Mouse (Mus musculus) hindbrain, embryonic 11.5 days (tissue): ENCODE data around the gene Olfr1393. TPM values are rescaled to one million over a fixed set of nuclear protein-coding genes. Genes with fewer than 3 reads are reported as not detected.

Experiments
- ATAC-seq: fragments of 200-750 bp; cut with Nextera tagmentation; 2 replicates; pipeline ENCODE4 v1.8.0; 2017; ENCODE audit warnings: mild to moderate bottlenecking, moderate TSS enrichment, moderate library complexity; ENCODE audit not compliant: low FRiP score
- DNase-seq: peaks from one replicate; pipeline ENCODE4 v3.0.0-alpha.2; 2015; ENCODE audit warnings: low spot score
- H3K27ac ChIP-seq: fragments of 300-500 bp; sonication (generic); 2 replicates; pipeline ENCODE4 v1.5.1; 2014; ENCODE audit warnings: mild to moderate bottlenecking, low read depth, low read length
- H3K27me3 ChIP-seq: fragments of 300-500 bp; sonication (generic); 2 replicates; pipeline ENCODE4 v1.6.1; 2014; ENCODE audit warnings: mild to moderate bottlenecking, low read length, moderate library complexity, mixed read lengths; ENCODE audit not compliant: control insufficient read depth, insufficient read depth
- H3K36me3 ChIP-seq: fragments of 300-500 bp; sonication (generic); 2 replicates; pipeline ENCODE4 v1.6.1; 2014; ENCODE audit warnings: mild to moderate bottlenecking, low read length, moderate library complexity, mixed read lengths; ENCODE audit not compliant: control insufficient read depth, insufficient read depth
- H3K4me1 ChIP-seq: fragments of 300-500 bp; sonication (generic); replicated peaks from 2 replicates; pipeline ENCODE4 v1.6.1; 2014; ENCODE audit warnings: low read length, mixed read lengths; ENCODE audit not compliant: control insufficient read depth, insufficient read depth
- H3K4me2 ChIP-seq: fragments of 300-500 bp; sonication (generic); replicated peaks from 2 replicates; pipeline ENCODE4 v1.6.1; 2014; ENCODE audit warnings: mild to moderate bottlenecking, low read depth, low read length
- H3K4me3 ChIP-seq: fragments of 300-500 bp; sonication (generic); 2 replicates; pipeline ENCODE4 v1.5.1; 2014; ENCODE audit warnings: low read depth, low read length
- H3K9ac ChIP-seq: fragments of 300-500 bp; sonication (generic); 2 replicates; pipeline ENCODE4 v1.6.1; 2014; ENCODE audit warnings: low read depth, low read length
- H3K9me3 ChIP-seq: fragments of 300-500 bp; sonication (generic); 2 replicates; pipeline ENCODE4 v1.6.1; 2016; ENCODE audit warnings: low read length; ENCODE audit not compliant: control insufficient read depth
- WGBS: fragments of 180-500 bp; shearing (Covaris S2); extraction: QIAGEN DNeasy Blood & Tissue Kit; methylation state at CpG from one replicate; pipeline ENCODE4 v1.1.7; 2014; 5-methylcytosine and 5-hydroxymethylcytosine counted together
- polyA plus RNA-seq: library from polyadenylated mRNA; unstranded; fragments of >200 nt; fragmentation: Nextera tagmentation; extraction: Ambion mirVana; gene quantifications from 2 replicates; pipeline ENCODE4 v1.2.1, GENCODE M21; 2014

The Olfr1393 gene
- not detected in 2 replicates for polyA plus RNA-seq

DNA sequence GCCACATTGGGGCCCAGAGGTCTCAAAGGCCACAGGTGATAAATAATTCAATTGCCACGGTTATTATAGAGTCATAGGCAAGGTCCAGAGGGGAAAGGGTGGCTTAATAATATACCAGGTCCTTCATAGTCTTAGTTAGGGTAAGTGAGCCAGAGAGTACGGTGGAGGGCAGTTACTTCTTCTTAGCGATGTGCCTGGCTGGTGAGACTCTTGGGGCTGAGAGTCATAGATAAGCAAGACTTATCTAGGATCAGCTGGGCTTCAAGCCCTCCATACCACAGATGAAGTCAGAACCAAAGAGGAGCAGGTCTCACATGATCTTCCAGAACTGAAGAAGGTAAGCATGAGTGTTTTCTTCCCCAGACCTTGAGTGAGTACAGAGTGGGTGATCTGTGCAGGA is at the start of gene Olfr1393:
Gene Olfr1393, plus strand, starts transcription at position 83 of the 400 bp plus-strand sequence.
- Histone ChIP-seq H3K27me3 (no peaks in the 10 kb centered on the region), H3K4me3 (no peak within 1 kb of the TSS), H3K27ac (no peak within 1 kb of the TSS), H3K4me1 (no peaks in the 10 kb centered on the region), H3K36me3 (no peaks in the 10 kb centered on the region), H3K9ac (no peak within 1 kb of the TSS), H3K4me2 (no peak within 1 kb of the TSS), H3K9me3 (no peaks in the 10 kb centered on the region)
- 85% methylated on average over 3 of the region's 3 CpGs for WGBS
- DNase-seq = no peak
- no peak for ATAC-seq

DNA sequence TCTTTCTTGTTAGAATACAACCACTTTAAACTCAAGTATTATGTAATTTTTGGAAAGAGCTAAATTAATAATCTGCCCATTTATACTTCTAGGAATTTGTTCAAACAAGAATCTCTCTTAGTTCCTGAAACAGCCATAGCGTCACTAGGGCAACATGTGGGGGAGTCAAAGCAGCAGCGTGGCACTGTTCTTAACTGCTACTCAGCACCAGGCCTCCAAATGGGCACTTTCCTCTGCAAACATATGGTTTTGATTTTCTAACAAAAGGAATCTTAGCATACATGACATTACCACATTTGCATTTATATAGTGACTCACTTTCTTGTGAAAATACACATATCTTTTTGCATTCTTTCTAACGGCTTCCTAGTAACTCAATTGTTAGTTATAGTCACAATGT is 45.3 kb upstream of the Olfr1393 start:
- Histone ChIP-seq H3K27me3 (no peaks in the 10 kb centered on the region), H3K36me3 (no peaks in the 10 kb centered on the region), H3K4me2 (no peak overlapping the region), H3K9me3 (no peaks in the 10 kb centered on the region), H3K27ac (no peak overlapping the region), H3K4me3 (no peak overlapping the region), H3K9ac (no peak overlapping the region), H3K4me1 (no peaks in the 10 kb centered on the region)
- DNase-seq (no peak), ATAC-seq (no peak)
- 82% methylated on average over 3 of the region's 3 CpGs for WGBS

DNA sequence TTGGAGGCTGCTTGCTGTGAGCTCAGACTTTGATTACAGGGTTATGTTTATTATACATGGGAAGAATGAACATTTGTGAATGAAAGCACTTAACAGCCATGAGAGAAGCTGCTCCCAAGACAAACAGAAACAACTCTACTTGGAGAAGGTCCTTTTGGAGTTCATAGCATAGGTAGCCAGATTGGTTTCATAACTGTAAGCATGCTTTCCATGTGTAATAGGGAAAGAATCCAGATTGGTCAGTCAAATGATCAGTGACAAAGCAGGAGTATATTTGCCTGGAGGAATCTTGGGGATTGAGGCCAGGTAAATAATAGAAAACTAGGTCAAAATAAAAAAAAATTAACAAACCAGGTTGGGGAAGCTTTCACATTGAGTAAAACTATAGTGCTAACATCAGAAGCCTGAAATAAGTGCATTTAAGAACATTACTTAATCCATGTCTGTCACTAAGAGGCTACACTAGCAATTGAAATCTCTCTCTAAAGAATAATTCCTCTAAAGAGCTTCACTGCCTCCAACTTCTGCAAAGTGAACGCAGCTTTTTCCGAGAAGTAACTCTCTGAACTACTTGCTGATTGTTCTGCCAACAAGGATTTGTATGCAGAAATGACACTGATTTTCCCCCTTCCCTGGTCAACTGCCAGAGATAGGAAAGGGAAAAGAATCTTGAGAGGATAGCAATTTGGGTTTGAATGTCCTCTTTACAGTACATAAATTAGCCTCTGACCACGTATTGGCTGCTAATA is 42.5 kb upstream of the Olfr1393 start:
- no peaks in the 10 kb centered on the region for H3K9me3 ChIP-seq
- no peak overlapping the region for H3K4me3 ChIP-seq
- H3K36me3 ChIP-seq = no peaks in the 10 kb centered on the region
- no peaks in the 10 kb centered on the region for H3K27me3 ChIP-seq
- no peak overlapping the region for H3K4me2 ChIP-seq
- WGBS = 72% methylated on average over 3 of the region's 3 CpGs
- no peak overlapping the region for H3K27ac ChIP-seq
- no peak for ATAC-seq
- DNase-seq = no peak
- no peaks in the 10 kb centered on the region for H3K4me1 ChIP-seq
- H3K9ac ChIP-seq = no peak overlapping the region

DNA sequence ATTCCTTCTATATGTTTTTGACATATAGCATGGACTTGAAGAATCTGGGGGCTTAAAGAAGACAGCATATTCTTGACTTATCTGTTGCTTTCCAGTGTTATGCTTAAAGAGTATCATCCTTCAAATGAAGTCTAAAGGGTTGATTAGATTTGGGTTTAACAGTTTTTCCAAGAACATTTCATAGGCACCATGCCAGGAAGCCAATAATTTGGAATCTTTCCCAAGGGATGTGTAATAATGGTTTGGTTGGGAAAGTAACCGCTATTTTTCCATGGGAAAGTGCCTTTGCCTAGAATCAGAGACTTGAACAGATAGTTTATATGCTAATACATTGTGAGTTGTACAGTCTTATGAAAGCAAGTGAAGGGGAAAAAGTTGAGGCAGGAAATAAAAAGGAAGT is 41.2 kb upstream of the Olfr1393 start:
- no peaks in the 10 kb centered on the region for H3K36me3 ChIP-seq

DNA sequence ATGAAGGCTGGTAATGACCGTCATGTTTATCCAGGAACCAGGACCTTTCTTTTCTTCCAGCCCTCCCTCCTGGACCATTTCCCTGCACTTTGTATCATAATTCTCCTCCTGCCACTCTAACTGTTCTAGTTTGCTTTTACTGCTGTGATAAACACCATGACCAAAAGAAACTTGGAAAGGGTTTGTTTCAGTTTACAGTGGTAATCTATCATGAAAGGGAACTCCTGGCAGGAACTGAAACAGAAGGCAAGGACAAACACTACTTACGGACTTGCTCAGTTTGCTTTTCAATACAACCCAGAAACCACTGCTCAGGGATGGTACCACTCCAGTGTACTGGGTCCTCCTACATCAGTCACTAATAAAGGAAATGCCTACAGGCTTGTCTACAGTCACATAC is 40.6 kb upstream of the Olfr1393 start:
- H3K27ac ChIP-seq = no peak overlapping the region
- H3K9me3 ChIP-seq = no peaks in the 10 kb centered on the region
- H3K4me1 ChIP-seq = no peaks in the 10 kb centered on the region
- ATAC-seq (no peak), DNase-seq (no peak)
- H3K36me3 ChIP-seq = no peaks in the 10 kb centered on the region
- H3K27me3 ChIP-seq = no peaks in the 10 kb centered on the region
- no peak overlapping the region for H3K4me3 ChIP-seq
- no peak overlapping the region for H3K9ac ChIP-seq
- H3K4me2 ChIP-seq = no peak overlapping the region; the same call in 1 of the 2 replicates
- WGBS = 77% methylated on average over 2 of the region's 2 CpGs

More for the DNA sequence above, 41.2 kb upstream of the Olfr1393 start:
- Histone ChIP-seq H3K27ac (no peak overlapping the region), H3K4me3 (no peak overlapping the region), H3K4me2 (no peak overlapping the region), H3K9me3 (no peaks in the 10 kb centered on the region), H3K4me1 (no peaks in the 10 kb centered on the region), H3K9ac (no peak overlapping the region), H3K27me3 (no peaks in the 10 kb centered on the region)
- ATAC-seq (no peak), DNase-seq (no peak)
- 83% methylated on average over 1 of the region's 1 CpGs for WGBS

DNA sequence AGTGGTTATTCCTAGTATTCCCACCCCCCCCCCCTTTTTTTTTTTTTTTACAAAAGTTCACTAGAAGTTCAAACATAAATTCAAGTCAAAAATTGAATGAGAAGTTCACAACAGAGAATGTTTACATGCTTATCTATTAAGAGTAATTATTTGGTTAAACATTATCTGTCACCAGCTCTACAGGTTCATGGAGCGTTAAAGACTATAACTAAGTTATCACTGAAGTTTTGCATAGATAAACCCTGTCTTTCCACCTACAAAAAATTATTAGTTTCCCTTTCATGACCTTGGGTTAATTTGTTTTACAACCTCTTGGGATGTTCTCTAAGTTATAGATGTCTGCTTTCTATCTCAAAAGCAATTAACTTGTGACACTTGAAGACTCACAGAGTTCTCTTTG is 37.8 kb upstream of the Olfr1393 start:
- Histone ChIP-seq H3K9ac (no peak overlapping the region), H3K4me1 (no peaks in the 10 kb centered on the region; the same call in 1 of the 2 replicates), H3K27ac (no peak overlapping the region), H3K4me2 (no peak overlapping the region), H3K9me3 (no peaks in the 10 kb centered on the region), H3K36me3 (no peaks in the 10 kb centered on the region), H3K4me3 (no peak overlapping the region), H3K27me3 (no peaks in the 10 kb centered on the region)
- 97% methylated on average over 1 of the region's 1 CpGs for WGBS
- no peak for ATAC-seq
- no peak for DNase-seq

DNA sequence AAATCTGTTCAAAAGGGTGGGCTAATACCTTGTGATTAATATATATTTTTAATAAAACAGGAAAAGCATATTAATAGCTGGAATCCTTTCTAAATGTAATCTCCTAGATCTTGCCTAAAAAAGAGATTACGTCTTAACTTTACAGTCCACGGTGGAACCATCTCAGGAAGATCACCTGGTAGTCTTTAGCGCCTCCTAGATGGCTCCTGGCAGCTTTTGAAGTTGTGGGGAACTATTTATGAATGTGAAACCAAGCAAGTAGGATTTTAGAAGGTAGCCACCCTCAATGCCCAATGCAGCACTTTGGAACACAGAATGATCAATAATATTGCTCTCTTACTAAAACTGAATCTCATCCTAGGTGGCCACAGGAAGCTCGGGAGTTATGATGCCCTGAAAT is 37.2 kb upstream of the Olfr1393 start:
- H3K9me3 ChIP-seq = no peaks in the 10 kb centered on the region
- H3K27ac ChIP-seq = no peak overlapping the region
- no peaks in the 10 kb centered on the region; the same call in 1 of the 2 replicates for H3K4me1 ChIP-seq
- no peak overlapping the region for H3K4me2 ChIP-seq
- H3K9ac ChIP-seq = no peak overlapping the region
- DNase-seq = no peak
- no peak overlapping the region for H3K4me3 ChIP-seq
- ATAC-seq = no peak
- 81% methylated on average over 4 of the region's 4 CpGs for WGBS
- no peaks in the 10 kb centered on the region for H3K27me3 ChIP-seq
- H3K36me3 ChIP-seq = no peaks in the 10 kb centered on the region

DNA sequence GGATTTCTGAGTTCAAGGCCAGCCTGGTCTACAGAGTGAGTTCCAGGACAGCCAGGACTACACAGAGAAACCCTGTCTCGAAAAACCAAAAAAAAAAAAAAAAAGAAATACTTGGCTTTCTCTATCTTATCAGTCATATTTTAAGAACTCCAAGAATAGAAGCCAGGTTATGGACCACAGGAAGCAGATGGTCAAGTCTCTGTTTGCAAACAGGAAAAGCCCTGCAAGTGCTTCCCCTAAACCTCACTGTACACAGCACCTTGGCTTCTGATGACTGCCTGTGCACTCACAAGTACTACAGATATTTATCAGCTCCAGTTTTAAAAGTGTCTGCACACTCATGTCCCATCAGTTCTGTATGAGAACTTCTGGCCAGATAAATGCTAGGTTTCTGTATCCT is 36.6 kb upstream of the Olfr1393 start:
- H3K27me3 ChIP-seq = no peaks in the 10 kb centered on the region
- no peaks in the 10 kb centered on the region for H3K9me3 ChIP-seq
- no peak overlapping the region for H3K4me2 ChIP-seq
- no peak overlapping the region for H3K27ac ChIP-seq
- H3K4me3 ChIP-seq = no peak overlapping the region
- 88% methylated on average over 1 of the region's 1 CpGs for WGBS
- DNase-seq (no peak), ATAC-seq (no peak)
- H3K36me3 ChIP-seq = no peaks in the 10 kb centered on the region
- H3K4me1 ChIP-seq = no peaks in the 10 kb centered on the region; the same call in 1 of the 2 replicates
- no peak overlapping the region for H3K9ac ChIP-seq

DNA sequence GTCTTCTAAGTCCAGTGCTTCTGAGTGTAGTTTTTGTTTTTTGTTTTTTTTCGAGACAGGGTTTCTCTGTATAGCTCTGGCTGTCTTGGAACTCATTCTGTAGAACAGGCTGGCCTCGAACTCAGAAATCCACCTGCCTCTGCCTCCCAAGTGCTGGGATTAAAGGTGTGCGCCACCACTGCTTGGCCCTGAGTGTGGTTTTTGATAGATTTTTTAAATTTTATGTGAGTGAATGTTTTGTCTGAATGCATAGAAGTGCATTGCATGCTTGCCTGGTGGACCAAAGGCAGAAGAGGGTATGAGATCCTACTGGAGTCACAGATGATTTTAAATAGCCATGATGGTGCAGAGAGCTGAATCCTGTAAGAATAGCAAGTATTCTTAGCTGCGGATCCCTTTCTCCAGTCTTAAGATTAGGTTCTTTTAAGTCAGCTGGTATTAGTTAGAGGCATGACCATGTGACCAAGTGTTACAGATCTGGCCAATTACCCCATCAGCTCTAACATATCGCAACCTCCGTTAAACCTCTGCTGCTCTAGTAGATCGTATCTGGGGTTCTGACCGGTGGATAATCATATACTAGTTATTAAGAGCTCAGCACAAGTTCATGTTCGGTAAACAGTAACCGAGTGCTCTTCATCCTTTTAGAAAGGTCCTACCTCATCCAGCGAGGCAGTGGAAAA is 35.0 kb upstream of the Olfr1393 start:
- H3K9me3 ChIP-seq = no peaks in the 10 kb centered on the region
- peak overlapping the region; percentile 93 for H3K27ac ChIP-seq
- WGBS = 24% methylated on average over 11 of the region's 11 CpGs
- H3K4me2 ChIP-seq = peak overlapping the region; percentile 63
- H3K4me3 ChIP-seq = peak overlapping the region; percentile 55
- no peaks in the 10 kb centered on the region; the same call in 1 of the 2 replicates for H3K4me1 ChIP-seq
- H3K36me3 ChIP-seq = no peaks in the 10 kb centered on the region
- peak overlapping the region; percentile 69 for H3K9ac ChIP-seq
- ATAC-seq = peak; percentile 7
- no peaks in the 10 kb centered on the region for H3K27me3 ChIP-seq
- no peak for DNase-seq
